Mouse (Mus musculus) lung, postnatal 4 days (tissue): ENCODE results near the gene Dcaf7.
"Not testable (repeated sequence)": the region's sequence is repeated elsewhere in the genome, so short reads cannot be mapped to it uniquely, and the experiment has no call there.

Source experiments
- DNase-seq, 2 experiments: peaks; one replicate each; pipeline ENCODE4 v3.0.0; 2021

Gene Dcaf7

DNA sequence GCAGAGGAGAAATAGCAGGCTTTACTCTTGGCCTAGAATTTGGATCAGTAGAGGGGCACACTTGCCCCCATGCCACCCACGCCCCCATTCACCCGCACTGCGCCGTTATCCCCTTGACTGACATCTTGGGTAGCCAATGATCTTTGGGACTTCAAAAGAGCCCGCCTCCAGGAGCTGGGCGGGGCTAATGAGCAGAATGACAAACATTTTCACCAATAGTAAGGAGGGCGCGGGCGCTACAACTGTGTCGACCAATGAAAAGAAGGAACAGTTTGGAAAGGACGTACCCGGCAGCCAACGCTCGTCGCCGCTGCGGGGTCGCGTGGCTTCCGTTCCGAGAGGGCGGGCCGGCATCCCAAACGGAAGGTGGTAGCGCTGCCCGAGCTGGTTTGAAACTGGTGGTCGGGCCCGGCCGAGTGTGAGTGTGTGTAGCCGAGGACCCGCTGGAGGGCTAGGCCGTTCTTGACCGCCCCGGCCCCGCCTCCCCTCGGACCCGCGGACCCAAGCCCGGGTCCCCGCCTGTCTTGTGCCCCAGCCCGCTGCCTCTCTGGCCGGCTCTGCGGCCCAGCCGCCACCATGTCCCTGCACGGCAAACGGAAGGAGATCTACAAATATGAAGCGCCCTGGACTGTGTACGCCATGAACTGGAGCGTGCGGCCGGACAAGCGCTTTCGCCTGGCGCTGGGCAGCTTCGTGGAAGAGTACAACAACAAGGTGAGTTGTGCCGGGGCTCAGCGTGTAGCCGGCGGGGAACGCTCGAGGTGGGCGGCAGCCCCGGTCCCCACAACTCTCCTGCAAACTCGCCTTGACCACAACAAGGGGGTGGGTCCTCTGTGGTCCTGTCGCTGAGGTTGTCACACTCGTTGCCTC, at the start of gene Dcaf7:
Dcaf7 (plus strand) TSS at position 325 of the 870 bp plus-strand sequence.
- peak; percentile 97 to 98 for DNase-seq

DNA sequence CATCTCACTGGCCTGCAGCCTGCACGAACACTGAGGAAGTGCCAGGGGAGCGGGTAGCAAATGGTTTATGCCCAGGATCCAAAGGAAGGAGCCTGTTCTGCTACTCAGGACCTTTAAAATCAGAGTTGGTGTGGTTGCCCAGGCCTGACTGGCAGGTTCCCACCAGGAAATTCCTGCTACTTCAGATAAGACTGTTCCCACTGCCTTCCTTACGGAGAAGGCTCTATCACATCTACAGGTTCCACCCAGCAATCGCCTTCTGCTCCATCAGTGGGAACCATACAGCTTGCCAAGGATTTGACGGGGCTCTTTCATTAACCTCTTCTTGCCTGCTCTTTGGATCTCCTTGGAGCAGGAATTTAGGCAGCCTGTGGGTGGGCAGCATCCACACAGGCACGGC, 49.2 kb upstream of the Dcaf7 start:
- peak; percentile 66 to 78 for DNase-seq

DNA sequence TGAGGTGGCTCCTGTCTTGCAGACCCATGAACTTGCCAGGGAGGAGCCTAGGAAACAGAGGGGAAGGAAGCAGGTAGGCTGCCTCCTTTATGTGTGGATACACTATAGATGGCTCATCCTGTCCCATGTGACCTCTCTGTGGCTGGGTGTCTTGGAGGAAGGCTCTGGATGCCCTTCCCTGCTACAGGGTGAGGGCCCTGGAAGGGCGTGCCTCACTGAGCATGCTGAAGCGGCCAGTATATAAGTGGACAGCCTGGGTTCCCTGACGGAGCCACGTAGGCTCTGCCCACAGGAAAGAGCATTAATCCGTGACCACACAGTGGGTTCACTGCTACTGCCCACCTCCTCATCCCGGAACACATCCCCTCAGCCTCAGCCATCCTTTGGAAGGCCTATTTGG, 47.2 kb upstream of the Dcaf7 start:
- peak; percentile 63 to 84 for DNase-seq

DNA sequence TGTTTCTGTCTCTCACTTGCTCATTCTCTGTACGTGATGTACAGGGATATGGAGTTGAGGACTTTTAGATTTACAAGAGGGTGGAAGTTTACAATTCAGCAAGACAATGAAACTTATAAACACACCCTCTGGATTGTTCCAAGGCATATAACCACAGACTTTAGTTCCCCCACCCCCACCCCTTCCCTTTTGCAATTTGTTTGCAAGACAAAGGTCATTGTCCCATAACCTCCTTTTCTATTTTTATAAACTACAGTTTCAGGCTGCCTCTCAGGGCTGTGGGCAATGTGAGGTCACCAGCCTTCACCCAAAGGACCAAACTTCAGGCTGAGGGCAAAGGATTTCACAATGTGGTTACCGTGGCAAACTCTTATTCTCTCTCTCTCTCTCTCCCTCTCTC, 46.4 kb upstream of the Dcaf7 start:
- peak; percentile 39 to 43 for DNase-seq

DNA sequence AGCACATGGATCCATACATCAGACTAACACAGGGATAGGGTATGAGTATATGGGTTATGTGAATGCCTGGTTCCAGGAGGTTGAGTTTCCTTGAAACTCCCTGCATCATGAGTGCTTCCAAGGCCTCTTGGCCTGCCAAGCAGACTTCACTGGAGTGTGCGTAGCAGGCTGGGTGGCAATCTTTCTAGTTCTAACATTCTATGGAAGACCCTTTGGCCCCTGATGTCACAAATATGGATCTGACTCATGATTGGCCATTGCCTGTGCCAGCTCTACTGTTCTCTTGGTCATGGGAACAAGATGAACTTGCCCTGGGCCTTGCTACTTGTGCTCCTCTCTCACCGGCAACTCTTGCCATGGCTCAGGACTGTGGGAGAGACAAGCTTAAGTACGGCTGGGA, 42.3 kb upstream of the Dcaf7 start, which contains the start of gene Ace3:
Ace3 (plus strand) TSS at position 301 of the 400 bp plus-strand sequence.
- no peak for DNase-seq

DNA sequence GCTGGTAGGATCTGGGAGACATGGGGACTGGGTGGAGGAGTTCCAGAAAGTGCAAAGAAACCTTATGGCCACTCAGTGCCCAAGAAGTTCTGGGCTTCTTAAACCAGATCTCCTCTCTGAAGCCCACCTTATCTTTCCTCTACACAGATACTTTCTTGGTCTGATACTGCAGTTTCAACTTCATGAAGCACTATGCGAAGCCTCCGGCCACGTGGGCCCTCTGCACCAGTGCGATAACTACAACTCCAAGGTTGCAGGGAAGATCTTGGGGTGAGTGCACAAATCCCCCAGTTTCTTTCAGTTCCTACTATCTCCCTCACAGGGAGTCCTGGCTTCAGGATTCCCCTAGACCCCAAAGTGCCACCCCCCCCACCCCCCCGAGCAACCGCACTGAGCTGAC, 36.6 kb upstream of the Dcaf7 start:
- DNase-seq, result no peak

DNA sequence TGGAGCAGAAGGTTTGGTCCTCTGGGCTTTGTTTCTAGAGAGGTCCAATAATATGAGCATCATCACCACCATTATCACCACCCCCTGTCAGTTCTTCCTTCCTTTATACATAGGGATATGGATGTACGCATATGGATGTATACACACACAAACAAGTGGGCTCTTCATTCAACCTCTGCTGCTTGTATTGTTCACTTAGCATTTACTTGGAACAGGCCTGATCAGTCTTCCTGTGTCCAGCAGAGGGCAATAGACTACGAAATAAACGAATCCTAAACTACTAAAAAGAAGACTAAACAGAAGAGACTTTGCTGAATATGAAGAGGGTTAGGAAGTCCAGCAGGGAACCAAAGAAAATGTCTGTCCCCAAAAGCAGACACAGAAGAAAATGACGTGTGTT, 35.0 kb upstream of the Dcaf7 start:
- peak in 1 of 2 experiments; percentile 20 for DNase-seq

DNA sequence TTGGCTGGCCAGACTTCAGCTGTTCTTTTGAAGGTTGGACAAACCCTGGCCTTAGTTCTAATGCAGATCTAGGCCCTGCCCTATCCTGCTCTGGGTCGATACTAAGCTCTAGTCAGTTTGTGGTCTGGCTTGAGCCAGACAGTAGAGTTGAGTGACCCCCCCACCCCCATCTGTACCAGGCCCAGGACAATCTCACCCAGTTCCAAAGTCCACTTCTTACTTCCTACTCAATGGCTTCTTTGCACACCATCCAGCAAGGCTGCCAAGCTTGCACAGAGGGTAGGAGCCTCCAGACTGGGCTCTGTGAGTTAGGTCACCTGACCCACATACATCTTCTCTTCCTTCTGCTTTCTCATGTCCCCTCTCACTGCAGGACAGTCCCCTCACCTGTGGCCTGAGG, 32.1 kb upstream of the Dcaf7 start:
- DNase-seq, result no peak

DNA sequence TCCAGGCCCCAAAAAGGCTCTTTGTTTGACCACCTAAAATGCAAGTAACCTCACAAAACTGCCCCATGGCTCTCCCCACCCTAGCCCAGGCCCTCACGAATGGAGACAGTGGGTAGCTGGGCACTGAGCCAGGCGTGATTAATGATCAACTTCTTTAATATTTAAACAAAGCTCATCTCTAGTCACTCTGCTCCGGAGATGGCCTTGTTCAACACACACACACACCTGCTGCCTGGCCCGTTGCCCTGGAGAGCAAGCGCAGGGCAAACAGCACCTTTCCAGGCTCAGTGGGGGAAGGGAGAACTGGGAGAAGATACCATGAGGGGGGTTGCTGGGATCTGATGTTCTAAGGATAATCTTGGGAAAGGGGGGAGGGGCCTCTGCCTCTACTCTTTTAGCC, 30.7 kb upstream of the Dcaf7 start:
- no peak for DNase-seq

DNA sequence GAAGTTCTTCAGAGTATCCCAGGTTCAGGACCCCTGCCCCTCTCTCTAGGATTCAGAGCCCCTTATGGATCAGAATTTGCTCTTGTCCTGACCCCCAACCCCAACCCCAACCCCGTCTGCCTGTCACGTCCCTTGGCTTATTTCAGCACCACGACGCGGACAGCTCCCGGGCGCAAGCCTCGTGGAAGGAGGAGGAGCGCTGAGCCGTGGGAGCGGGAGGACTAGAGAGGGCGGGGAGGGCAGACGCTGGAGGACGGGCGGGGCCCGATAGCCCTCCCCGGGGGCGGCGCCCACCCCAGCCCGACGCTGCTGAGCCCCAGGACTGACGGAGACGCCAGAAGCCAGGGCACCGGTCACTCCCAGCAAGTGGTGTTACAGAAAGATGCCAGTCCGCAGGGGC, 28.9 kb upstream of the Dcaf7 start, which contains the start of gene Kcnh6:
Kcnh6 (plus strand) TSS at position 304 of the 400 bp plus-strand sequence.
- peak; percentile 81 to 83 for DNase-seq

DNA sequence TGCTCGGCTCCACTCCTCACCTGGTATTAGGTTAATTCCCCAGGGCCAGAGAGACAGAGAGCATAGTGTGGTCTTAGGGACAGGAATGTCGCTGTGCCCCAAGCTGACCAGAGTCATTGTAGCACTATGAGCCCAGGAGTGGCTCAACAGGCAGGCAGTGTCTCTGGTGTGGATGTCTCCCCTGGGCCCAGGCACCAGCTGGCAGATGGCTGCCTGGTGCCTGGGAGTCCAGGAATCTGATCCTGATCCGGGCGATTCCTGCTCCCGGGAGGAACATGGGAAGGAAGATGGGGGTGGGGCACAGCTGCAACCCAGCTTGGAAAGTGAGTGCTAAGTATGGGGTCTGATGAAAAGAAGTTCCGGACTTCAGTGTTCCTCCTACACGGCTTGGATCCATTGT, 24.0 kb upstream of the Dcaf7 start:
- DNase-seq, result no peak

DNA sequence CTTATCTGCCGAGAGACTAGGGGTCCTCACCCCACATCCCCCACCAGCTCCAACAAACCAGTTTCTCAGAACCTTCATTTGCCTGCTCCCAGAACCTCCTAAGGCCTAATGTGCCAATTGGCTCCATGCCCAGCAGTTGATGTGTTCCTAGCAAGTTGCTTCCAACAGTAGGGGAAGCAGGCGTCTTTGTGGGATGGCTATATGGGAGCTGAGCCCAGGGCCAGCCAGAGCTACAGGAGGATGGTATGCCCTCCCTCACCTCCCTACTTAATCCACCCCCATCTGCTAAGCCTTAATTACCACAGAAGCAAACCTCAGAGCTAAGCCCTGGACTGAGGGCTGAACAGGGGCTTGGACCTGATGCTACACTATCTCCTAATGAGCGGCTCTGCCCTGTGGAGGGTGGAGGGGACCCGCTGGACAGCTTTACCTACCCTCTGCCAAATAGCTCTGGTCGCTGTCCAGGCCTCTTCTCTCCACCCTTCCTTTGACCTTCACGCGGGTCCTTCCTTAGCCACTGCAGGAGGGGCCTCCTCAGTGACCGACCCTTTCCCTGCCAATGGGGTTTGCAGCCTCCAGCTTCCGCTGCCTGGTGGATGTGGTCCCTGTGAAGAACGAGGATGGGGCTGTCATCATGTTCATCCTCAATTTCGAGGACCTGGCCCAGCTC, 23.0 kb upstream of the Dcaf7 start:
- peak in 1 of 2 experiments; percentile 50 for DNase-seq

DNA sequence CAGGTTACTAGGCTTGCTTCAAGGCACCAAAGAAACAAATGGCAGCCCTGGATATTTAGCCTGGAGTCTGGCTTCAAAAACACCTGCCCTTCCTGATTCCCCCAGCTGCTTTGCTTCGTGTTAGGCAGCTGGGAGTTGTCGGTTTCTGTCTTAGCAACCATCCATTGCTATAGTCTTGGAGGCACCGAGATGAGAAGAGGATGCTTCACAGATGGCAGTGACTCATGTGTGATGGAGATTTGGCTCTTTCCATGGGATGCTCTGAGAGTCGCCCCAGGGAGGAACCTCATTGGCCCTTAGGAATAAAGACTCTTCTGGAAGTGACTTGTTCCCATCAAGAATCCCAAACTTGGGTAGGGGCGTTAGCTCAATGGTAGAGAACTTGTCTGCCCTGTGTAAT, 20.2 kb upstream of the Dcaf7 start:
- no peak for DNase-seq

DNA sequence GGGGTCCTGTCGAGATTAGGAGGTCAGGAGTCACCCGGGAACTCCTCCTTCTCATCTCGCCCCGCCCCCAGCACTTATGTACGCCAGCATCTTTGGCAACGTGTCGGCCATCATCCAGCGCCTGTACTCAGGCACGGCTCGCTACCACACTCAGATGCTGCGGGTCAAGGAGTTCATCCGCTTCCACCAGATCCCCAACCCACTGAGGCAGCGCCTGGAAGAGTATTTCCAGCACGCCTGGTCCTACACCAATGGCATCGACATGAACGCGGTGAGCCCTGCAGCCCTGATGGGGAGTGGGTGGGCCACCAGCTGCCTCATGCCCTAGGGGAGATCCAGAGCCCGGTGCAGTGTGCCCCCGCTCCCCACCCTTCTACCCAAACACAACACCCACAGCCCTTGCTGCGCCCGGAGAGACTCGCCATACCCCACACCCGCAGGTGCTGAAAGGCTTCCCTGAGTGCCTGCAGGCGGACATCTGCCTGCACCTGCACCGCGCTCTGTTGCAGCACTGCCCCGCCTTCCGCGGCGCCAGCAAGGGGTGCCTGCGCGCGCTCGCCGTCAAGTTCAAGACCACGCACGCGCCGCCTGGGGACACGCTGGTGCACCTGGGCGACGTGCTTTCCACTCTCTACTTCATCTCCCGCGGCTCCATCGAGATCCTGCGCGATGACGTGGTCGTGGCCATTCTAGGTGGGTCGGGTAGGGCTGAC, 16.5 kb upstream of the Dcaf7 start:
- peak in 1 of 2 experiments; percentile 32 for DNase-seq

DNA sequence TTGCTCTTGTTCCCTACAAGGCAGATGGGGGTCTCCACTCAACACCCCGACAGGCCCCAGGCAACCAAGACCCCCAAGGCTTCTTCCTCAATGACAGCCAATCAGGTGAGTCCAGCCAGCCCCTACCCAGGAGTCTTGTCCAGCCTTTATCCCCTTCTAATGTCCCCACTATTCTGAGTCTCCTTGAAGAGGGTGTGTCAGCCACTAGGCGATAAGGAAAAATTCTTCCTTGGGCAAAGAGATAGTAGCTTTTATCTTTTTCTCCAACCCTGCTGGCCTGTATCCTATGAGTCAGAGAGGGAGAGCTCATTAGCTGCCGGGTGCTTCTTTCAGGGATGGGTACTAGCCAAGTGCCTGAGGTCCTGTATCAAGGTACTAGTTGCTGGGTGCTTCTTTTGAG, 10.9 kb upstream of the Dcaf7 start:
- DNase-seq, result no peak

DNA sequence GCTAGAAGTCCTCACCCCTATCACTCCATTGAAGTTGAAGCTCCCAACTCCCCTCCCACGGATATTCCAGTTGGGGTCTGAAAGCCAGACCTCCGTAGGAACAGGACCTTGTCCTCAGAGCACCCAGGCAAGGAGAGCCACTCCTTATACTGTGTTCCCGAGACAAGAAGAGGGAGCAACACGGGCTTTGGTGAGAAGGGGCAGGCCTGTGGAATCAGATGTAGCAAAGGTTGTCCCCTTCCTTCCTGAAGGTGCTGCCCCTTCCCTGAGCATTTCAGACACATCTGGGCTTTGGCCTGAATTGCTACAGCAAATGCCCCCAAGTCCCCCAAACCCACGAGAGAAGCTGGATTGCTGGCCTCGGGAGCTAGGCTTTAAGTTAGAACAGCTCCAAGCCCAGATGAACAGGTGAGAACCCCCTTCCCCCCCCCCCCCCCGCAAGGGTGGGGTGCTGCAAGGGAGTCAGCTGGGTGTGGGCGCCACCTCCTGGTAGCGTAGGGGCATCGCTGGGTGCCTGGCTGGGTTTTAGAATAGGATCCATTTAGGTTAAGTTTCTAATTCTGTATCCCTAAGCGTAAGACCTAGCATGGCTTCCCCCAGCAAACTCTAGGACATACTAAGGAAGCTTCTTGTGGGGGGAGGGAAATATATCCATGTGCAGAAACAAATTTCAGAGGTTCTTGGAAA, 10.1 kb upstream of the Dcaf7 start:
- DNase-seq, result peak; percentile 65 to 78

DNA sequence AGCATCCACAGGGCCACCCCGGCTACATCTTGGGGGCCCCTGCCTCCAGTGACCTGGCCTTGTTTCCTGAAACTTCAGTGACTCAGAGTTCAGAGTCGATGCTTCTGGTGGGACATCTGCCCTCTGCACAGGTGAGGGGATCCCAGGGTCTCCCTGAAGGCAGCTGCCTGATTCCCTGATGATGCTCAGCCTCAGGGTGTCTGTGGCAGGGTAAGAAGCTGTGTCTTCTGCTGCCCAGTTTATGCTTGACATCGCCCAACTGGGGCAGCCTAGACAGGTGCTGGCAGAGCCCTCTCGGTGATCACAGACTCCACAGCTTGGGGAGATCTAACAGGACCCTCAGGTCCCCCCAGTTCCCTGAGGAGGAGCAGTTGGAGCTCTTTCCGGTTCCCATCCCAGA, 9.1 kb upstream of the Dcaf7 start:
- no peak for DNase-seq

DNA sequence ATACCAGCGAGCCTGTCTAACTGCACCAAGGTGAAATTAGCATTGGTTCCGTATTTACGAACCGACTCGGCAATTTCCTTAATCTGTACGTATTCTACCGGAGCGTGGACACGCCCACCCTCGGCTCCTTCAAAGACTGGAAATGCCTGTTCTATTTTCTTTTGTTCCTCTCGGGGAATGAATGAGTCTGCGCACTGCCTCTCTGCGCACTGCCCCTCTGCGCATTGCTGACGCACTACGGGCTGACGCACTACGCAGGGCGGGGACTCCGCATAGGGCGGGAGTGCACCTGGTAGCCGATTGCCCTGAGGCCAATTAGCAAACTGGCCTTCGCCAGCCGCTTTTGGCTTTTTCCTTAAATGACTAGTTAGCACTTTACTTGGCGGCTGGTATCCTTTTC, 4.6 kb upstream of the Dcaf7 start:
- DNase-seq, result not testable (repeated sequence)

DNA sequence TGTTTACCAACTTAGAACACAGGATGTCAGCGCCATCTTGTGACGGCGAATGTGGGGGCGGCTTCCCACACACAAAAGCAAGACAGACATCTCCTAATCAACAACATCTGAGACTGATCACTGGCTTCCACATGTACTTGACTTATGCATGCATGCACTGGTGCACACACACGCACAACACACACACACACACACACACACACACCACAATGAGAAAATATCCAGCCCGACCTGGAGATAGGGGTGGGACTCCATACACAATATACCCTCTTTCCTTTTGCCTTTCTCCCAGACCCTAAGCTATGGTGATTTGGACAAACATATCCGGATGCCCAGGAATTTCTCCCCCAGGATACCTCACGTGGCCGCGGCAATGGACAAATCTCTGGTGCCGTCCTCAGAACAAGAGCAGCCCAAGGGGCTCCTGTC, 3.2 kb upstream of the Dcaf7 start:
- peak; percentile 39 to 56 for DNase-seq

DNA sequence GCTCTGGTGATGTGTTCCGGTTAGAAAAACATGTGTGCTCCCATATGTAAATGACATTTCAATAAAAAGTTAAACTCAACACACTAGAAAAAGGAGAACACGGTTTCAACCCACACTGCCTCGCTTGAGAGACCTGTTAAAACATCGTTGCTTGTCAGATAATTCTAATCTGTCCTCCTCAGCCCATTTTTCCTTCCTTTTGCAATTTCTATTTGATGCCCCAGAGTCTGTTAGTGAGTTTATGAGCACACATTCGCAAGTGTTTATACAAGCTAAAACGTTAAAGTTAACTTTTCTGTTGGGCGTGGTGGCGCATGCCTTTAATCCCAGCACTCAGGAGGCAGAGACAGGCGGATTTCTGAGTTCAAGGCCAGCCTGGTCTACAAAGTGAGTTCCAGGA, 1.7 kb upstream of the Dcaf7 start:
- DNase-seq, result no peak

DNA sequence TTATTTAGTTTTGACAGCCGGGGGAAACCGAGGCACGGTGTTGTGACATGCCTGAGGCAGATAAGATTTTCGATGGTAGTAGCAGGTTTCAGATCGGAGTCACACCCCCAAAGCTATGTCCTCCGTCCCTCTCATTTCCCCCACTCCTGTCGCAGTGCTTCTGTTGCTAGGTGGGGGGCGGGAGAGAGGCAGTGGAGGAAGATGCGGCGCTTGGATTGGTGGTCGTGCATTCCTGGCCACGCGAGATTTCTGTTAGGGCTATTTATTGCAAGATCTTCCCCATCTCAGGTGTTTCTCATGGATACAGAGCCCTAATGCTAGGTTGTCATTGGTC, 713 bp downstream of the Dcaf7 start:
- peak; percentile 47 to 53 for DNase-seq

DNA sequence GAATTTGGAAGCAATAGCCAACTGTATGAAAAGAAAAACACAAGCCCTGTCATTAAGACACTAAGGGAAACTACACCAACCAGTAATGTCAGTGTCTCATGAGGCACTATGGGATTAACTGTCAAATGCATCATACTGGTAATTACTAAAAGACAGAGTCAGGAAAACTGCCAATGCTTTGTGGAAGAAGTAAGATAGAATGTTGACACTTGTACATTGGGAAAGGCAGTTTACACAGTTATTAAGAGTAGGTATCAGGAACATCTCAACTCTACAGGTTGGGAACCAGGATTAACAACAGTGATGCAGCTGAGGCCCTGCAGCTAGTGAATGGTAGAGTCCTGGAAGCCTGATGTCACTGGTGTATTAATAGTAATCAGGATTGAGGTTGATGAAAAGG, 7.7 kb downstream of the Dcaf7 start:
- no peak for DNase-seq

DNA sequence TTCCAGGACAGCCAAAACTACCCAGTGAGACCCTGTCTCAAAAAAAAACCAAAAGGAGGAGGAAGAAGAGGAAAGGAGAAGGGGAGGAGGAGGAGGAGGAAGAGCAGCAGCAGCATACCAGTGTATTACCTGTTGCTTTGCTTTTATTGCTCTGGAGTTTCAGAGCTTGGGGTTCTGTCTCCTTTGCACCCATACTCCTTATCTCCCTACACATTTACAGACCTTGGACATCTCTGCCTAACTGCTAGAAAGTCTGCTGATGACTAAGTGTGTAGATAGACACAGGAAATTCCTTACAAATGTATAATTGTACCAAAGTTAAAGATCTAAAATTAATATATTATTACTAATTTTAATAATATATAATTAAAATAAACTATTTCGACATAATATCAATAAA, 8.6 kb downstream of the Dcaf7 start:
- no peak for DNase-seq
